Comparison of ENCODE assay signal across 8 mouse cellular contexts in genomic region chr2:26316576-26317246, GRCm38 (mm10). TPM values are rescaled to one million over a fixed set of nuclear protein-coding genes. Genes with fewer than 3 reads are reported as not detected.
A peak's percentile ranks its signal among the peaks of the same experiment; 100 is the strongest.
DNase-seq lines count a peak whose midpoint lies in the region; ATAC-seq and TF ChIP-seq lines count a peak whose summit lies in the region.

No protein-coding gene starts in this region.

- peak overlapping the region; percentile 78 for H3K4me3 ChIP-seq in cerebellum, adult 2 months (replicated peaks; ENCODE audit: insufficient read depth, low read depth, low read length)
- H3K4me3 ChIP-seq in forebrain, embryonic 12.5 days (replicated peaks), result peak overlapping the region; percentile 90
- peak overlapping the region; percentile 89 for H3K4me3 ChIP-seq in limb, embryonic 12.5 days (replicated peaks)
- peak overlapping the region; percentile 88 for H3K4me3 ChIP-seq in stomach, embryonic 15.5 days (replicated peaks)

- no peak for TF ChIP-seq CTCF in cerebellum, adult 2 months (IDR thresholded peaks at IDR 0.05; ENCODE audit: borderline replicate concordance, insufficient read depth, low read depth, low read length)

- 7% methylated on average over 9 of the region's 9 CpGs for WGBS in cerebellum, adult 2 months
- WGBS in forebrain, embryonic 12.5 days, result 60% methylated on average over 9 of the region's 9 CpGs
- 61% methylated on average over 9 of the region's 9 CpGs for WGBS in limb, embryonic 12.5 days
- 43% methylated on average over 9 of the region's 9 CpGs for WGBS in stomach, embryonic 15.5 days

- peaks cover 66% of the 10 kb centered on the region for H3K4me1 ChIP-seq in cerebellum, adult 2 months (ENCODE audit: control insufficient read depth, insufficient read depth, low read length)
- H3K4me1 ChIP-seq in forebrain, embryonic 12.5 days, result peaks cover 55% of the 10 kb centered on the region
- peaks cover 64% of the 10 kb centered on the region for H3K4me1 ChIP-seq in limb, embryonic 12.5 days (replicated peaks)
- peaks cover 34% of the 10 kb centered on the region for H3K4me1 ChIP-seq in stomach, embryonic 15.5 days

- H3K27ac ChIP-seq in cerebellum, adult 2 months (ENCODE audit: insufficient read depth, low read length), result peak overlapping the region; percentile 98
- H3K27ac ChIP-seq in forebrain, embryonic 12.5 days, result peak overlapping the region; percentile 87
- peak overlapping the region; percentile 97 for H3K27ac ChIP-seq in limb, embryonic 12.5 days
- peak overlapping the region; percentile 96 for H3K27ac ChIP-seq in stomach, embryonic 15.5 days

- peak overlapping the region; percentile 96 for H3K9ac ChIP-seq in forebrain, embryonic 12.5 days
- peak overlapping the region; percentile 93 for H3K9ac ChIP-seq in limb, embryonic 12.5 days (replicated peaks)
- peak overlapping the region; percentile 84; the same call in 1 of the 2 replicates for H3K9ac ChIP-seq in stomach, embryonic 15.5 days

- H3K9me3 ChIP-seq in forebrain, embryonic 12.5 days, result no peaks in the 10 kb centered on the region
- H3K9me3 ChIP-seq in limb, embryonic 12.5 days, result no peaks in the 10 kb centered on the region
- H3K9me3 ChIP-seq in stomach, embryonic 15.5 days, result no peaks in the 10 kb centered on the region

- peak overlapping the region; percentile 96 for H3K4me2 ChIP-seq in forebrain, embryonic 12.5 days
- H3K4me2 ChIP-seq in limb, embryonic 12.5 days, result peak overlapping the region; percentile 90
- peak overlapping the region; percentile 83 for H3K4me2 ChIP-seq in stomach, embryonic 15.5 days

- no peak for ATAC-seq in cerebellum, adult (ENCODE audit: insufficient number of reproducible peaks, low FRiP score, low TSS enrichment)
- no peak for ATAC-seq in forebrain, embryonic 12.5 days (ENCODE audit: low FRiP score)
- peak; percentile 22; the same call in 1 of the 2 replicates for ATAC-seq in limb, embryonic 12.5 days (ENCODE audit: insufficient number of reproducible peaks, insufficient read depth, low FRiP score, low TSS enrichment, low read depth)
- ATAC-seq in stomach, embryonic 15.5 days (ENCODE audit: insufficient read depth, low FRiP score, low read depth), result no peak
- ATAC-seq in monocyte, adult 5-6 weeks (replicated peaks; ENCODE audit: insufficient number of reproducible peaks, low FRiP score, low TSS enrichment, poor library complexity, severe bottlenecking), result no peak

- H3K27me3 ChIP-seq in cerebellum, adult 2 months (ENCODE audit: control insufficient read depth, insufficient read depth, low read length), result no peaks in the 10 kb centered on the region
- H3K27me3 ChIP-seq in forebrain, embryonic 12.5 days, result no peaks in the 10 kb centered on the region
- H3K27me3 ChIP-seq in limb, embryonic 12.5 days, result no peaks in the 10 kb centered on the region
- H3K27me3 ChIP-seq in stomach, embryonic 15.5 days (replicated peaks), result no peaks in the 10 kb centered on the region

- peak; percentile 69 to 72 for DNase-seq in cerebellum, adult 2 months
- DNase-seq in 416B (ENCODE audit: low read depth), result peak; percentile 81
- DNase-seq in frontal cortex, postnatal 36 days (ENCODE audit: low spot score in 2 of 2), result no peak

- no peak for TF ChIP-seq POLR2A in cerebellum, adult 2 months (IDR thresholded peaks at IDR 0.05; ENCODE audit: borderline replicate concordance, insufficient read depth, low read length)

- H3K36me3 ChIP-seq in forebrain, embryonic 12.5 days (replicated peaks), result peaks cover under 1% of the 10 kb centered on the region
- H3K36me3 ChIP-seq in limb, embryonic 12.5 days, result peaks cover 26% of the 10 kb centered on the region; the same call in 1 of the 2 replicates
- H3K36me3 ChIP-seq in stomach, embryonic 15.5 days, result no peaks in the 10 kb centered on the region

RNA-seq across cellular contexts. Expression of gene Gpsm1, which starts 1.4 kb away (rescaled TPM):
- polyA plus RNA-seq in cerebellum, adult 2 months (2012; rRNA removed), result 126 and 137 TPM in 2 replicates
- 102 and 108 TPM in 2 replicates for polyA plus RNA-seq in forebrain, embryonic 12.5 days (2016; fragmentation: Nextera tagmentation; extraction: Ambion mirVana)
- polyA plus RNA-seq in limb, embryonic 12.5 days (2016; fragmentation: Nextera tagmentation; extraction: Ambion mirVana), result 73.4 and 74.1 TPM in 2 replicates
- polyA plus RNA-seq in stomach, embryonic 15.5 days (2015; fragmentation: Nextera tagmentation; extraction: Ambion mirVana), result 34.6 and 35.8 TPM in 2 replicates
- 10.2 to 26.9 TPM (median 12.7 TPM) in 3 replicates for total RNA-seq in monocyte, adult 5-6 weeks (2017)

RNA-seq across cellular contexts. Expression of gene Ccdc187, which starts 22.4 kb away (rescaled TPM):
- 2.7 and 3.0 TPM in 2 replicates for polyA plus RNA-seq in cerebellum, adult 2 months (2012; rRNA removed)
- polyA plus RNA-seq in forebrain, embryonic 12.5 days (2016; fragmentation: Nextera tagmentation; extraction: Ambion mirVana), result 0.34 and 0.45 TPM in 2 replicates
- not detected in 2 replicates for polyA plus RNA-seq in limb, embryonic 12.5 days (2016; fragmentation: Nextera tagmentation; extraction: Ambion mirVana)
- 0.57 and 0.61 TPM in 2 replicates for polyA plus RNA-seq in stomach, embryonic 15.5 days (2015; fragmentation: Nextera tagmentation; extraction: Ambion mirVana)
- total RNA-seq in monocyte, adult 5-6 weeks (2017), result not detected in 3 replicates

RNA-seq across cellular contexts. Expression of gene Dnlz, which starts 35.2 kb away (rescaled TPM):
- 32.6 and 34.9 TPM in 2 replicates for polyA plus RNA-seq in cerebellum, adult 2 months (2012; rRNA removed)
- polyA plus RNA-seq in forebrain, embryonic 12.5 days (2016; fragmentation: Nextera tagmentation; extraction: Ambion mirVana), result 34.5 and 36.3 TPM in 2 replicates
- polyA plus RNA-seq in limb, embryonic 12.5 days (2016; fragmentation: Nextera tagmentation; extraction: Ambion mirVana), result 32.2 and 32.5 TPM in 2 replicates
- polyA plus RNA-seq in stomach, embryonic 15.5 days (2015; fragmentation: Nextera tagmentation; extraction: Ambion mirVana), result 22.2 and 25.1 TPM in 2 replicates
- total RNA-seq in monocyte, adult 5-6 weeks (2017), result 3.4 to 8.6 TPM (median 3.7 TPM) in 3 replicates

RNA-seq across cellular contexts. Expression of gene Card9, which starts 44.0 kb away (rescaled TPM):
- polyA plus RNA-seq in cerebellum, adult 2 months (2012; rRNA removed), result 5.7 and 6.2 TPM in 2 replicates
- 1.3 TPM in 2 replicates for polyA plus RNA-seq in forebrain, embryonic 12.5 days (2016; fragmentation: Nextera tagmentation; extraction: Ambion mirVana)
- polyA plus RNA-seq in limb, embryonic 12.5 days (2016; fragmentation: Nextera tagmentation; extraction: Ambion mirVana), result 0.50 and 0.51 TPM in 2 replicates
- polyA plus RNA-seq in stomach, embryonic 15.5 days (2015; fragmentation: Nextera tagmentation; extraction: Ambion mirVana), result 1.6 and 1.8 TPM in 2 replicates
- total RNA-seq in monocyte, adult 5-6 weeks (2017), result 82.3 to 116 TPM (median 106 TPM) in 3 replicates

Comparison
In these comparisons a context has a peak if more than half of its experiments do, and no peak if none do; other contexts are left out.
1. DNase-seq: peak in cerebellum, adult 2 months (2 of 2) and 416B (single experiment); none in frontal cortex, postnatal 36 days (0 of 2).
2. Peak in every context shown above with its lines, with median percentiles within 50 percentile points of each other: H3K27ac ChIP-seq, H3K4me3 ChIP-seq, H3K4me2 ChIP-seq and H3K9ac ChIP-seq.